Mouse (Mus musculus): ENCODE measurements around the gene Plekhh3.

- TF ChIP-seq CTCF (IDR thresholded peaks at IDR 0.05; ENCODE audit: low read depth, low read length) (no peak), POLR2A (IDR thresholded peaks at IDR 0.05; ENCODE audit: borderline replicate concordance, low read depth, low read length) (no peak)
These were observed 21.9 kb upstream of the Plekhh3 start for GRCm38 (mm10) chr11:101193076-101193475.
